ENCODE assay signal across 8 mouse cellular contexts in the genomic region with DNA sequence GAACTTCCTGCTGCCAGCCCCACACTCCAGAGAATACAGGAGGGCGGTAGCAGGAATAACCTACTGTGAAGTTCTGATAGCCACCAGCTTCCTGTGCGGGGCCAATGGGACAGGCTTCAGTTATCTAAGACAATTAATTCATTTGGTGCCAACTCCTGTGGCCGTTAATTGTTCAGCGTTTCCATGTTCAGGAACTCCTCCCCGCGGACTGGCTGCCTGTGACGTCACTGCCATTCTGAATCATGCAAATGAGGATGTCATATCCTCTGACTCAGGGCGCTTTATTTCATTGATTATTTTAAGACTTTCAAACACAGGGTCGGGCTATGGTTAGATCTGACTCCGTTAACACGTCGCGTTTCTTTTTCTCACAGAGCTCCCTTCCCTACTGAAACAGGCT.
DNase-seq lines count a peak whose midpoint lies in the region; ATAC-seq and TF ChIP-seq lines count a peak whose summit lies in the region.

No protein-coding gene starts in this region.

- TF ChIP-seq EP300 in stomach, postnatal 0 days (optimal IDR thresholded peaks at IDR 0.05) = no peak

- ATAC-seq in heart, embryonic 11.5 days (replicated peaks; ENCODE audit: insufficient number of reproducible peaks, low FRiP score, low TSS enrichment) = 0 out of 2 replicates have a peak, but pooled peaks have one; percentile 55
- ATAC-seq in kidney, postnatal 0 days (replicated peaks; ENCODE audit: low FRiP score, low read depth) = no peak
- ATAC-seq in stomach, postnatal 0 days (ENCODE audit: low FRiP score, low TSS enrichment) = no peak

- no peaks in the 10 kb centered on the region for H3K36me3 ChIP-seq in heart, embryonic 11.5 days (ENCODE audit: control insufficient read depth, insufficient read depth, low read length)
- no peaks in the 10 kb centered on the region for H3K36me3 ChIP-seq in kidney, postnatal 0 days (ENCODE audit: insufficient read depth, low read length)
- no peaks in the 10 kb centered on the region for H3K36me3 ChIP-seq in stomach, postnatal 0 days (ENCODE audit: control insufficient read depth, insufficient read depth, low read length)

- H3K4me3 ChIP-seq in heart, embryonic 11.5 days (ENCODE audit: low read depth, low read length) = no peak overlapping the region
- no peak overlapping the region for H3K4me3 ChIP-seq in kidney, postnatal 0 days (replicated peaks; ENCODE audit: low read depth, low read length)
- no peak overlapping the region for H3K4me3 ChIP-seq in stomach, postnatal 0 days (ENCODE audit: low read depth, low read length)

- no peaks in the 10 kb centered on the region for H3K9me3 ChIP-seq in heart, embryonic 11.5 days (replicated peaks; ENCODE audit: control insufficient read depth, low read length)
- H3K9me3 ChIP-seq in kidney, postnatal 0 days (replicated peaks; ENCODE audit: low read length) = no peaks in the 10 kb centered on the region
- no peaks in the 10 kb centered on the region for H3K9me3 ChIP-seq in stomach, postnatal 0 days (ENCODE audit: control insufficient read depth, low read length)

- 59% methylated on average over 13 of the region's 13 CpGs for WGBS in heart, embryonic 11.5 days (ENCODE audit: insufficient replicate concordance)
- WGBS in kidney, postnatal 0 days = 64% methylated on average over 13 of the region's 13 CpGs
- 60% methylated on average over 13 of the region's 13 CpGs for WGBS in stomach, postnatal 0 days

- no peak overlapping the region for H3K4me2 ChIP-seq in heart, embryonic 11.5 days
- H3K4me2 ChIP-seq in kidney, postnatal 0 days (ENCODE audit: low read length) = peak overlapping the region; percentile 23; the same call in 1 of the 2 replicates
- H3K4me2 ChIP-seq in stomach, postnatal 0 days (replicated peaks; ENCODE audit: low read depth) = 0 out of 2 replicates have a peak overlapping the region, but pooled peaks have one; percentile 11

- peak; percentile 8 for DNase-seq in gastrocnemius, adult 18-20 months (ENCODE audit: low spot score)
- no peak for DNase-seq in gastrocnemius, postnatal 36 days
- DNase-seq in brain, adult 2 months (ENCODE audit: low read depth, low spot score) = peak; percentile 61
- peak; percentile 45 for DNase-seq in kidney, postnatal 0 days (ENCODE audit: low spot score)
- peak; percentile 70 for DNase-seq in lung, postnatal 14 days
- DNase-seq in stomach, postnatal 0 days (ENCODE audit: low spot score) = peak; percentile 17
- DNase-seq in cerebellum, adult 11-12 months = no peak

- no peak for TF ChIP-seq CTCF in kidney, postnatal 0 days (IDR thresholded peaks at IDR 0.05; ENCODE audit: low read depth)
- TF ChIP-seq CTCF in stomach, postnatal 0 days (IDR thresholded peaks at IDR 0.05; ENCODE audit: low read depth) = no peak

- H3K27me3 ChIP-seq in heart, embryonic 11.5 days (ENCODE audit: control insufficient read depth, insufficient read depth, low read length) = no peaks in the 10 kb centered on the region
- no peaks in the 10 kb centered on the region for H3K27me3 ChIP-seq in kidney, postnatal 0 days (ENCODE audit: insufficient read depth, low read length)
- no peaks in the 10 kb centered on the region for H3K27me3 ChIP-seq in stomach, postnatal 0 days (ENCODE audit: control insufficient read depth, insufficient read depth, low read length)

- no peak overlapping the region for H3K9ac ChIP-seq in heart, embryonic 11.5 days (ENCODE audit: low read depth, low read length)
- H3K9ac ChIP-seq in kidney, postnatal 0 days (ENCODE audit: low read depth, low read length) = no peak overlapping the region
- H3K9ac ChIP-seq in stomach, postnatal 0 days (ENCODE audit: low read length) = no peak overlapping the region

- no peak overlapping the region for H3K27ac ChIP-seq in heart, embryonic 11.5 days (ENCODE audit: low read depth, low read length)
- no peak overlapping the region for H3K27ac ChIP-seq in kidney, postnatal 0 days
- H3K27ac ChIP-seq in stomach, postnatal 0 days (replicated peaks) = no peak overlapping the region

- H3K4me1 ChIP-seq in heart, embryonic 11.5 days (ENCODE audit: control insufficient read depth, insufficient read depth, low read length) = no peaks in the 10 kb centered on the region
- no peaks in the 10 kb centered on the region for H3K4me1 ChIP-seq in kidney, postnatal 0 days (replicated peaks; ENCODE audit: insufficient read depth, low read length)
- H3K4me1 ChIP-seq in stomach, postnatal 0 days (replicated peaks; ENCODE audit: control insufficient read depth, insufficient read depth) = no peaks in the 10 kb centered on the region

- intact Hi-C loops in gastrocnemius, postnatal 36 days (cut with DNase I) = no loop called here

Comparison
In these comparisons a context has a peak if more than half of its experiments do, and no peak if none do; other contexts are left out.
1. DNase-seq: peak in gastrocnemius, adult 18-20 months (single experiment), brain, adult 2 months (single experiment), kidney, postnatal 0 days (single experiment), lung, postnatal 14 days (single experiment) and stomach, postnatal 0 days (single experiment); none in gastrocnemius, postnatal 36 days (0 of 2) and cerebellum, adult 11-12 months (single experiment).